Mouse (Mus musculus) CD8-positive naive resting alpha-beta T cell, adult 57 days (primary cell): Measurements from ENCODE around the gene Olfr918. TPM values are rescaled to one million over a fixed set of nuclear protein-coding genes. Genes with fewer than 3 reads are reported as not detected.

Experiments
- total RNA-seq: library from RNA; stranded (reverse); gene quantifications from one replicate; pipeline ENCODE4 v1.2.4, GENCODE M21; 2023

Olfr918 gene
- not detected for total RNA-seq

DNA sequence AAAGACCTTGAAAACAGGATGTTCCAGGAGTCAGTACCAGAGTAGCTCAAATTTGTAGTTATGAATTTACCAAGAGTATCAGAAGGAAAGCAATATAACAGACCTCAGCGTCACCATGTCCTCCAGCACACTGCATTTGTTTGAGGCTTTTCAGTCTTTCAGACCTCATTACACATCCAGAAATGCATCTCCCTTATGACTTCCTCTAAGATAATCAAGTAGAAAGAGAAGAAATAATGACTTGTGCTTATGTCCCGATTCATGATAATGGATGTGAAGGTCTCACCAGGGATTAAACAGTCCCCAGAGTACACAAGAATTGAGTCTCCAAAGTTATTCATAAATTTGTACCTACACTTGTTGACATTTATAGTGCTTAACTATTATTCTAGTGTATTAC, at the start of gene Olfr918:
Gene Olfr918, minus strand, starts transcription at position 101 of the 400 bp plus-strand sequence.

DNA sequence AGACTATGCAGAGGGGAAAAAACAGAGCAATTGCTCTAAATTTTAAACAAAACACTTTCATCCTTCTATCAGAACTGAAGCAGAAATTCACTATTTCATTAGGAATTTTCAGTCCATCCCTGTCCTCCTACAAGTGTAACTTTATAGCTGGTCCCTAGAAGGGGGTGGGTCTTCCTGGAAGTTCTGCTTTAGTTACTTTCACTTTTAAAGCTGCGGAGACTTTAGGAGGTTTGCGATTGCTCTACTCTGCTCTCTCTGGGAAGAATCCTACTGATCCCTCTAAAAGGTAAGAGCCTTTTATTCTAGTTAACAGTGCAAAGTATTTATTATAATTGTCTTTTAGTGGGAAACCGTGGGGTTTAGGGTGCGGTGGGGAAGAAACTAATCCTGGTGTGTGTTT, 43.7 kb upstream of the Olfr918 start, which contains the start of gene Vwa5a:
Gene Vwa5a, plus strand, starts transcription at position 167 of the 400 bp plus-strand sequence.

DNA sequence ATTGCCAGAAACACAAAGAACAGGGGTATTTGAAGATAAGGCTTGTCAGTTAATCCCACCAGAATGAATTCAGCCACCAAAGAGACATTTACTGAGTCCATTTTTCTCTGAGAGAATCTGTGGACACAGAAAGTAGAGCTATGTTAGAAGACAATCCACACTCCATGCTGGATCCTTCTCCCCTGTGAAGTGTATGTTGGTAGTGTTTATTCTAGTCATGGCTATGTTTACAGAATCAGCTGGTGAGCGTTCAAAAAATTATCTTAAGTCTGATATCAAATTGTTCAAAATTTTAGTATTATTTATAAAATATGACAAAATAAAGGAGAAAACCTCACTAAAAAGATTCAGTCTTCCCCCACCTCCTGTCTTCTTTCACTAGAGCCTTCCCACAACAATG, 8.7 kb downstream of the Olfr918 start, which contains the start of gene Olfr917:
Gene Olfr917, minus strand, starts transcription at position 101 of the 400 bp plus-strand sequence.

DNA sequence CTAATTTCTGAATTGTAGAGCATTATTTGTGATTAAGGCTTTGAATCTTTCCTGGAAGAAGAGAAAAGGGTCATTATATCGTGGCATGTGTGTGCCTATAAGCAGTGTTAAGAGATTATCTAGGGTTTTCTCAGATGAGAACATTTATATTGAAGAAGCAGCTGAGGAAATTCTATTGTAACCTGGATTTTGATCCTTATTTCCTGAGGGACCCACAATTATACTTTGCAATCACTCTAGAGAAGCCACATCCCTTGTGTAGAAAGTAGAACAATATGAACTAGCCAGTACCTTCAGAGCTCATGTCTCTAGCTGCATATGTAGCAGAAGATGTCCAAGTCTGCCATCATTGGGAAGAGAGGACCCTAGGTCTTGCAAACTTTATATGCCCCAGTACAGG, 14.6 kb downstream of the Olfr918 start, which contains the start of gene Olfr916:
Gene Olfr916, minus strand, starts transcription at position 101 of the 400 bp plus-strand sequence.

Other genes with a start within 250 kb of the Olfr918 start
- not detected for gene Olfr901, start 245.1 kb downstream of the Olfr918 start, total RNA-seq
- not detected for gene Olfr902, start 226.9 kb downstream of the Olfr918 start, total RNA-seq
- not detected for gene Olfr904, start 211.5 kb downstream of the Olfr918 start, total RNA-seq
- gene Olfr905, start 203.5 kb downstream of the Olfr918 start, total RNA-seq = 0.12 TPM
- not detected for gene Olfr906, start 187.5 kb downstream of the Olfr918 start, total RNA-seq
- not detected for gene Olfr907, start 178.8 kb downstream of the Olfr918 start, total RNA-seq
- gene Olfr911-ps1, start 153.0 kb downstream of the Olfr918 start, total RNA-seq = not detected
- gene Olfr910, start 136.8 kb downstream of the Olfr918 start, total RNA-seq = not detected
- gene Olfr912, start 94.4 kb downstream of the Olfr918 start, total RNA-seq = not detected
- not detected for gene Olfr913, start 81.8 kb downstream of the Olfr918 start, total RNA-seq
- not detected for gene Olfr914, start 69.5 kb downstream of the Olfr918 start, total RNA-seq
- not detected for gene Olfr916, start 14.7 kb downstream of the Olfr918 start, total RNA-seq
- not detected for gene Olfr917, start 8.8 kb downstream of the Olfr918 start, total RNA-seq
- not detected for gene Olfr919, start 29.1 kb upstream of the Olfr918 start, total RNA-seq
- 6.0 TPM for gene Vwa5a, start 43.7 kb upstream of the Olfr918 start, total RNA-seq
- 0.09 TPM for gene Olfr920, start 77.7 kb upstream of the Olfr918 start, total RNA-seq
- not detected for gene Olfr921, start 98.5 kb upstream of the Olfr918 start, total RNA-seq
- gene Olfr922, start 140.0 kb upstream of the Olfr918 start, total RNA-seq = not detected
- not detected for gene Olfr923, start 151.9 kb upstream of the Olfr918 start, total RNA-seq
- not detected for gene Olfr924, start 169.8 kb upstream of the Olfr918 start, total RNA-seq
- not detected for gene Olfr26, start 180.5 kb upstream of the Olfr918 start, total RNA-seq
- gene Olfr926, start 202.5 kb upstream of the Olfr918 start, total RNA-seq = not detected